Mouse (Mus musculus): Measurements from ENCODE around the gene Fam19a2. TPM values are rescaled to one million over a fixed set of nuclear protein-coding genes. Genes with fewer than 3 reads are reported as not detected.

Fam19a2 gene
- total RNA-seq, 1 experiment from 2014 or later: 1.5 TPM

DNA sequence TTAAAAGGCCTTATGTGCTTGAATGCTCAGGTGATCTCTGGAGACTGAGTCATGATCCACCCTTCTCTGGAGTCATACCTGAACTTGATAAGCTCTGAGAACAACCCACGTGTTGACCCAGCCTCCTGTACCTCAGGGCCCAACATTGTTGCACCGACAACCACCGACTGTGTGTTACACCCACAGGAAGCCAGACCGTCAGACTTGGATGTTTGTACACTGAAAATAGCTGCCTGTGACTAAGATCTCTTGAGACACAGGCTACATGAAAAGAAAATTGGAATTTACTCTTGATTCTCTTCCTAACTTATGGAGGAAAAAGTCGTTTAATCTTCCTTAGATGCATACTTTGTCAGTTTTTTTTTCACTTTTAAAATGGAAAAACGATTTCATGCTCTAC lies 121.8 kb downstream of the Fam19a2 start:
- no peak for DNase-seq

DNA sequence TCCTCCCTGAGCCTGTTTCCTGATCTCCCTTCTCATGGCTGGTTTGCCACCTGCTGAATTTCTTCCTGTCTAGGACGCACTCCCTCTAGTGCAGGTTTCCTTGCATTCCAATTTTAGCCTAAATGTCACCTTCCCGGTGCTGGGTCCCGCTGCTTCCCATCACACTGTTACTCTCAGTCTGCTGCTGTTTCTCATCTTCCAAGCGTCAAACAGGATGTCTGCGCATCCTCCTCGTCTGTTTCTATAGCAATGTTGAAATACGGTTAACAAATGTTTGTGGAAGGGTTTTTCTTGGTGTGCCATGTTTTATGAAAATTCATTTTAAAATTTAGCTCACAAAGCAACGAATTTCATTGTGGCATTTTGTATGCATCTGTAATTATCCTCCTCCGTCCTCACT lies 131.6 kb downstream of the Fam19a2 start:
- DNase-seq: no peak

- no peak for DNase-seq
These were observed 134.3 kb downstream of the Fam19a2 start for GRCm38 (mm10) chr10:123398136-123398535.

DNA sequence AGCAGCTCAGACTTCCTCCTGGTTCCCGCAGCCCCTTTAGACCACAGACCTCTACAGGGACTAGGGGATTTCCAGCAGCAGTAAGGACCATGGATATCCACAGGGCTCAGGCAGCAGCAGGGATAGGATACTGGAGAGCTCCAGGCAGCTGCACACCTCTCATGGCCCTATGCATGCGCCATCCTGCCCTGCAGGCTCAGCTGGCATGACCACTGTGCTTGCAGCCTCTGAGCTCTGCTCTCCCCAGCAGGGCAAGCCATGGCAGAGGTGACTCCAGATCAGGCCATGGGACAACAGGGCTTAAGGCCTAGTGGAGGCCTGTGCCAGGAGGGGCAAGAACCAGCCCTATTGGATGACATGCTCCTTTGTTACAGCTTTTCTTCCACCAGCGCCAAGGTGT lies 137.4 kb downstream of the Fam19a2 start:
- no peak for DNase-seq

- no peak for DNase-seq
These were observed 138.7 kb downstream of the Fam19a2 start for GRCm38 (mm10) chr10:123402460-123402859.

DNA sequence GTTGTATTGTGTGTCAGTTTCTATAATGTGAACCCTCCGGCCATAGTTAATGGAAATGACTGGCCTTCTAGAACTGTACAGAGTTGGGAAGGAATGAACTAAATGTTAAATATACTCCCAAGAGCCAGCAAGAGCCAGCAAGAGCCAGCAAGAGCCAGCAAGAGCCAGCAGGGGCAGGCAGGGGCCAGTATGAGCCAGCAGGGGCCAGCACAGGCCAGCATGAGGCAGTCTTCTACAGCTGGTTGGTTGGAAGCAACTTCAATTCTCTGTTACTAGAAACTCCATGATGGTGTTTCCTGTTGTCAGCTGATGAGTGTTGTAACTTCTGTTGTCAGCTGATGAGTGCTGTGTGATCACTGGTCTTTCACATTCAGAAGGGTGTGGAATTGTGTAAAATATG lies 151.2 kb downstream of the Fam19a2 start:
- DNase-seq: no peak

GRCm38 (mm10) chr10:123416024-123416423 lies 152.2 kb downstream of the Fam19a2 start:
- DNase-seq: no peak

- no peak for DNase-seq
These were observed 154.9 kb downstream of the Fam19a2 start for GRCm38 (mm10) chr10:123418616-123419173.

GRCm38 (mm10) chr10:123420249-123420648 lies 156.5 kb downstream of the Fam19a2 start:
- no peak for DNase-seq

DNA sequence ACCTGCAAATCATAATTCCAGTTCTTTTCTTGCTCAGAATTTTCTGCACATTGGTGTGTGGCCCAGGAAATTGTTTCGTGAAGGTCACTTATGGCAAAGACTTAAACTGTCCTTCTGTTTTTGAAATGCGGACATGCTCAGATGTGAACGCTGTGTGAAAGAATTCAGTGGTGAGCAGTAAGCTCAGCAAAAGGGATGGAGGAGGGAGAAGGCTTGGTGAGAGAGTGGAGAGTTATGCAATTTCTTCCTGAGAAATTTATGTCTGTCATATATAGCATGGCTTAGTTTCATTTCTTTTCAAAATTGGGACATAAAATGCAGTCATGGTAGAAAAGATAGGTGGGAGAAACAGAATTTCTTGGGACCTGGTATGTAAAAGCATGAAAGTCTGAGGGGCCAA lies 160.7 kb downstream of the Fam19a2 start:
- DNase-seq: no peak

GRCm38 (mm10) chr10:123426527-123427363 lies 162.9 kb downstream of the Fam19a2 start:
- DNase-seq: no peak

DNA sequence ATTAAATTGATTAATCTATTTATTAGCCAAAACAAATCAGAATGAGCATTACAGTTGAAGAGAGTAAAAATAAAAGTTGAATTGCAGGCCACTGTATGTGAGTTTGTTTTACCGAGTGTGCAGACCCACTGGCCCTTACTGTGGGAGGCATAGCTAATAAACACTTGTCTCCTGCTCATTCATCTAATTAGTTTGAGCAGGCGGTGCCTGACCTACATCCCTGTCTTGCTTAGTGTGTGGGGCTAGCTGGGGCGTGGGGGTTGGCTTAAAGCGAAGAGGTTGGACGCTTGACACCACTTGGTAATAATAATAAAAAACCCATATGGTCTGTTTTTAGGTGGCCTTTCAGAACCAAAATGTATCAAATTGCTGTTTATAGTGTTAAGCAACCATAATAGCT lies 167.8 kb downstream of the Fam19a2 start:
- DNase-seq: no peak

DNA sequence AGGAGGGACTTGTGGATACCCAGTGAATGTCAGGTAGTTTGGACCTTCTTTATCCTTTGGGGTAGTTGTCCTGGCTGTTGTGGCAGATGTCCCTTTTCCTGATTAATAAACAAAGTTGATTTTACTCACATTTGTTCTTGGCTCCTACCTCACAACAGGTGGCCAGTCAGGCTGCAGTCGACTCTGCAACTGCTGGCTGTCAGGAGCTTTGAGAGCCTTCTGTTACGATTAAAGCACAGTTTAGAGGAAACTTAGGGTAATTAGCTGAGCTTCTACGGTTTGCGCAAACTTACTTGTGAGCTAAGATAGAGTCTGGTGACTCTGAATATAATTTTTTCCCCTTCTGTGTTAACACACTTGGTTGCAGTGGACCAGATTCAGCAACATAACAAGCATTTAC lies 173.8 kb downstream of the Fam19a2 start:
- no peak for DNase-seq

GRCm38 (mm10) chr10:123456800-123457199 lies 193.0 kb downstream of the Fam19a2 start:
- DNase-seq: no peak

GRCm38 (mm10) chr10:123460466-123460865 lies 196.7 kb downstream of the Fam19a2 start:
- no peak for DNase-seq

- DNase-seq: no peak
These were observed 198.5 kb downstream of the Fam19a2 start for GRCm38 (mm10) chr10:123462305-123462704.

DNA sequence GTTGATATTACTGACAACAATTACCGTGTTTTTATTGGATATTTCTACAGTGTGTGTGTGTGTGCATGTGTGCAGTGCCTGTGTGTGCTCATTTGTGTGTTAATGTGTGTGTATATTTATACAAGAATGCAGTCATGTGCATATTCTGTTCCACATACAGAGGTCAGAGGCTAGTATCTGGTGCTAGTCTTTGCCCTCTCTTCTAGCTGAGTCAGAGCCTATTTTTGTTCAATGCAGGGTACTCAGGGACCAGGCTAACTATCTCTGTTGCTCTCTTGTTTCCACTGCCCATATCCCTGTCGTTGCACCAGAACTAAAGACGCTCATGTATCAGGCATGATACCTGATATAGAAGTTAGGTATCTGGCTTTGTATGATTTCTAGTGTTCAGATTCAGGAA lies 251.0 kb downstream of the Fam19a2 start:
- no peak for DNase-seq

DNA sequence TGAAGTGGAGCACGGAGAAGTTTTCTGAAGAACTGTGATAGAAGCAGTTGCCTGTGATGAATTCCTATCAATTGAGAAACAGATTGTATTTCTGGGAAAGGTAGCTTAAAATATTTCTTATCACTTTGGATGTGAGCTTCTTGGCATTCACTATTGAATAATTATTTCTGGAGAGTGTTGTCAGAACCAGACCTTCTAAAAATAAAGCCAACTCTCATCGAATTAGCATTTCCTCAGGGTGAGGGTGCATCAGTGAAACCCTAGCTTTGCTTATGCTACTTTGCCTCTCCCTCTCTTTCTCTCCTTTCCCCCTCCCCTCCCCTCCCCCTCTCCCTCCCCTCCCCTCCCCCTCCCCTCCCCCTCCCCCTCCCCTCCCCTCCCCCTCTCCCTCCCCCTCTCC lies 256.8 kb downstream of the Fam19a2 start:
- DNase-seq: no peak

- no peak for DNase-seq
These were observed 257.4 kb downstream of the Fam19a2 start for GRCm38 (mm10) chr10:123521203-123521602.

DNA sequence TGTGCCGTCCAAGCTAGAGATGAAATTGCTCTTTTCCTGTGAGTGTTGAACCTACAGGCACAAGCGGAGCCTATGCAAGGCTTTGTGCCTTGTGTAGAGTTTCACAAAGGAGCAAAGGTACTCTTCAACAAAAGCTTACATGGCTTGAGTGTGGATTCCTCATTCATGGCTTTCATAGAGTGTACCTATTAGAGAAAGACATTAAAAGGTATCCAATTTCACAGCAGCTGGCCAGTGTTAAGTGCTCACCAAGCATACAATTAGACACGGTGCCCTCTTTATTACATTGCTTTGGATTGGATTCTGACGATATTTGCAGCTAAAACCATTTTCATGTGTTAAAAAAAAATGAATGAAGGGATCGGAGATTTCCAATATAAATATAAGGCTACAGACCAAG lies 261.6 kb downstream of the Fam19a2 start:
- DNase-seq: no peak

DNA sequence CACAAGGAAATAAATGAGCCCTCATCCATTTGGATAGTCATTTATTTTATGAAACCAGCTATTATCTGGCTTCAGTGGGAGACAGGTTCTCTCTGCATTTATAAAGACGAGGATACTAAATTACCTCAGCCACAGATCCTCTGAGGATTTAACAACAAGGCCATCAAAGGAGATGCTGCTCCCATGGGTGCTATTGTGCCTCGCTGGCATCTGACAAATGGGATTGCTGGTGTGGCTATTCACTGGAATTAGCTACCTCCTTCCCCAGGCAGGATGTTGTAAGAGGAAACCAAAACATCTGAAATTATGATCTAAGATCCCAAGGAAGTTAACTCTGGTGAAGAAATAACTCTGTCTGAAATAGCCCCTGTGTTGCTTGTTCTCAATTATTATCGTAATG lies 262.3 kb downstream of the Fam19a2 start:
- no peak for DNase-seq

DNA sequence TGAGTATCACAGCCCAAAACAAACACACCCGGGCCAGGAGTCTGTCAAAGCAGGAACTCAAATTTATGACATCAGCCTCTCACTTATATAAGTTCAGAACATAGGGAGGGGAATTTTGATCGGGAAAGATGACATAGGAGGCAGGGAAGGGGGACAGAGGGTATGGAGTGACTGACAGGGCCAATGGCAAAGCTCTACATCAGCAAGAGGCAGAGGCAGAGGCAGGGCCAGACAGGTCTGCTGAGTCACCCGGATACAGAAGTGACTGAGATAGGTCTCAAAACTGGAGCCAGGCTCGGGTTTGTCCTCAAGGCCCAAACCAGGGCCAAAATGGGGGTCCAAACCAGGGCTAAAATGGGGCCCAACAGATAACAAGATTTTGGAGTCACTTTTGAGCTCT lies 272.3 kb downstream of the Fam19a2 start:
- no peak for DNase-seq

DNA sequence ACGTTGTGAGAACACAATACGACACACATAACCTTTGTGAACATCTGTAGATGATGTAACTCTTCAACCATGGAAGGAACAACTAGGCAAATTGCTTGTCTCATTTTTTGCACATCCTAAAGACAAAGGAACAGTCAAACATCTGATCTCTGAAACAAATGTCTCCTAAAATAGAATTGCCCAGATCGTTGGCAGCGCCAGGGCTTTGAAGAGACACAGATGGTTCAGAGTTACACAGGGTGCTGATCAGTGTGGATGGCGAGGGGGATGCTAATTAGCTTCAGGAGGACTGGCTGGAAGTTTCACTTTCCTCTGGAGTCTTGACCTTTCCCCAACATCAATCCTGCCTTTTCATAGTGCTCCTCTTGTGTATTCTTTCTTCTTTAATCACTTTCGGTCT lies 284.6 kb downstream of the Fam19a2 start:
- DNase-seq: no peak

DNA sequence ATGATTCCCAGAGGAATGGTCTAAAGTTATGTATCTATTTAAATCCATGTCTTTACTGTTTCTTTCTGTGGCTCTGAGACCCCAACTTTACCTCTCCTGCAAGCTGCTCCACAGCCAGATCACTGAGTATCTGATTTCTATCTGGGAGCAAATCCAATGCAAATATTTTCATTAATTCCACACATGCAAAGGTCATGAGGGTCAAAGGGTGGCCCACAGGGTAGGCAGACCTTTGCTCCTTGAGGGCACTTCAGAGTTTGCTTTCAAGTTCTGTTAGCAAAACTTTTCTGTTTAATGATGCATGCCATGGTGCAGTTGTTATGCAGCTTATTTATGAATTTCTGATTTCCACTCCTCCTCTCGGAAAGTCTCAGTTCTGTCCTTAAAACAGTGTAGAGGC lies 303.9 kb downstream of the Fam19a2 start:
- no peak for DNase-seq
